Mouse (Mus musculus): ENCODE measurements around the gene Gm4871.

GRCm38 (mm10) chr5:144983227-144983626, 49.3 kb downstream of the Gm4871 start:
- TF ChIP-seq GATA1 (IDR thresholded peaks at IDR 0.05; ENCODE audit: borderline replicate concordance, low read length) (no peak), FLI1 (IDR thresholded peaks at IDR 0.05; ENCODE audit: low read length) (no peak)
